Mouse (Mus musculus) kidney, embryonic 16.5 days (tissue): Measurements from ENCODE around the gene Sqstm1. TPM values are rescaled to one million over a fixed set of nuclear protein-coding genes. Genes with fewer than 3 reads are reported as not detected.

ENCODE experiments used
- ATAC-seq: fragments of 200-750 bp; cut with Nextera tagmentation; 2 replicates; pipeline ENCODE4 v1.8.0; 2017; ENCODE audit warnings: moderate TSS enrichment; ENCODE audit not compliant: low FRiP score, low TSS enrichment
- H3K27ac ChIP-seq: fragments of 300-500 bp; sonication (generic); 2 replicates; pipeline ENCODE4 v1.5.1; 2014; ENCODE audit warnings: low read length
- H3K27me3 ChIP-seq: fragments of 300-500 bp; sonication (generic); 2 replicates; pipeline ENCODE4 v1.6.1; 2014; ENCODE audit warnings: low read length, control low read depth, mixed read lengths; ENCODE audit not compliant: insufficient read depth
- H3K36me3 ChIP-seq: fragments of 300-500 bp; sonication (generic); 2 replicates; pipeline ENCODE4 v1.6.1; 2014; ENCODE audit warnings: low read length, control low read depth, mixed read lengths; ENCODE audit not compliant: insufficient read depth
- H3K4me1 ChIP-seq: fragments of 300-500 bp; sonication (generic); 2 replicates; pipeline ENCODE4 v1.6.1; 2014; ENCODE audit warnings: low read length, control low read depth, mixed read lengths; ENCODE audit not compliant: insufficient read depth
- H3K4me2 ChIP-seq: fragments of 300-500 bp; sonication (generic); replicated peaks from 2 replicates; pipeline ENCODE4 v1.6.1; 2014; ENCODE audit warnings: low read depth, low read length
- H3K4me3 ChIP-seq: fragments of 300-500 bp; sonication (generic); 2 replicates; pipeline ENCODE4 v1.5.1; 2014; ENCODE audit warnings: mild to moderate bottlenecking, low read length
- H3K9ac ChIP-seq: fragments of 300-500 bp; sonication (generic); replicated peaks from 2 replicates; pipeline ENCODE4 v1.6.1; 2014; ENCODE audit warnings: low read length
- H3K9me3 ChIP-seq: fragments of 300-500 bp; sonication (generic); 2 replicates; pipeline ENCODE4 v1.6.1; 2016; ENCODE audit warnings: low read length, control low read depth
- WGBS: fragments of 180-500 bp; shearing (Covaris S2); extraction: QIAGEN DNeasy Blood & Tissue Kit; methylation state at CpG from one replicate; pipeline ENCODE4 v1.1.7; 2014; 5-methylcytosine and 5-hydroxymethylcytosine counted together
- polyA plus RNA-seq: library from polyadenylated mRNA; unstranded; fragments of >200 nt; fragmentation: Nextera tagmentation; extraction: Ambion mirVana; gene quantifications from 2 replicates; pipeline ENCODE4 v1.2.1, GENCODE M21; 2015

Gene Sqstm1
- polyA plus RNA-seq, 1 experiment from 2014 or later: 338 TPM

- ATAC-seq: no peak
- peaks cover 45% of the 10 kb centered on the region for H3K4me1 ChIP-seq
- no peaks in the 10 kb centered on the region for H3K9me3 ChIP-seq
- peaks cover 7% of the 10 kb centered on the region for H3K36me3 ChIP-seq
- no peak overlapping the region for H3K4me2 ChIP-seq
- H3K27me3 ChIP-seq: no peaks in the 10 kb centered on the region
- no peak overlapping the region for H3K4me3 ChIP-seq
- no peak overlapping the region for H3K9ac ChIP-seq
- peak overlapping the region; percentile 74; the same call in 1 of the 2 replicates for H3K27ac ChIP-seq
- WGBS: 60% methylated on average over 3 of the region's 3 CpGs
Measured at GRCm38 (mm10) chr11:50212060-50212739, 1.6 kb upstream of the Sqstm1 start.

DNA sequence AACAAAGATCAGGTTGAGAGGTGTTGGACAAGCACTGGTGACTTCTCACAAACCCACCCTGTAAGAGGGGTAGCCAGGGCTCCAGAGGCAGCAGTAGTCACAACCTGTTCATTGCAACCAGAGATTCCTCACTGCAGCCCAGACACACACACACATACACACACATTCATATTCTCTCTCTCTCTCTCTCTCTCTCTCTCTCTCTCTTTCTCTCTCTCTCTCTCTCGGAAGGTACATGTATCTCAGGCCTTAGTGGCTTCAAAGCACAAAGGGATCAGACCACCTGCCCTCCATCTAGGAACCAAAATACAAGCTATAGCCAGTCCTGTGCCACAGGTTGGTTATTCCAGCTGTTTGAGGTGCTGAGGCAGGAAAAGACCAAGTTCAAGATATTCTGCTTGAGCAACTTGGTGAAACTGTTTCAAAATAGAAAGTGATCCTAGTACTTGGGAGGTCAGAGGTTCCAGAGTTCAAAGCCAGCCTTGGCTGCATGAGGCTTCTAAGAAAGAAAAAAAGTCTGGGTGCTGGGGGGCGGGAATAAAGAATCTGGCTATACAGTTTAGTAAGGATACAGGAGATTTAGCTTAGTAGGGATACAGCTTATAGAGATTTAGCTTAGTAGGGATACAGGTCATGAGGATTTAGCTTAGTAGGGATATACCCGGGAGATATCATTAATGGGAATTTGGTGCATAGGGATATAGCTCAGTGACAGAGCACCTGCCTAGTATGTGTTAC lies 864 bp upstream of the Sqstm1 start:
- no peaks in the 10 kb centered on the region for H3K9me3 ChIP-seq
- 95% methylated on average over 3 of the region's 3 CpGs for WGBS
- H3K9ac ChIP-seq: peak overlapping the region; percentile 98
- H3K27me3 ChIP-seq: no peaks in the 10 kb centered on the region
- H3K4me1 ChIP-seq: peaks cover 40% of the 10 kb centered on the region
- H3K4me3 ChIP-seq: peak overlapping the region; percentile 99
- H3K27ac ChIP-seq: no peak overlapping the region
- peaks cover 14% of the 10 kb centered on the region for H3K36me3 ChIP-seq
- H3K4me2 ChIP-seq: peak overlapping the region; percentile 79
- ATAC-seq: no peak

DNA sequence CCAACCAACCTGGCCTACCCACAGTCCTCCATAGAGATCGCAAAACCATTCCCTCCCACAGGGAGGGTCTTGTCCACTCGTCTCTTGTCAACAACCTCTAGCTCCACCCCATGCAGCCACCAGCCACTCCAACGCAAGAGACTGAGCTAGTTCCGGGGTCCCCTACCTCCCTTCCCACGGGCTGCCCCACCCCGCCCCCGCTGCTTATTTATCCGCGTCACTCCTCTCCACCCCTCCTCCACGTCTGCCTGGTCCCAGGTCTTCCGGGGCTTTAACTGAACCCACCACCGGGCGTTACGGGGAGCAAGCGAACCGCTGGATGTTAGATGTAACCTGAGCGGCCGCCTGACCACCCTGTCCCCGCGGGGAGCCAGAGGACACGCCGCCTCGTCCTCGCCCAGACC lies 524 bp downstream of the Sqstm1 start:
- peak overlapping the region; percentile 99 for H3K4me3 ChIP-seq
- WGBS: under 1% methylated on average over 24 of the region's 24 CpGs
- peaks cover 28% of the 10 kb centered on the region for H3K36me3 ChIP-seq
- no peaks in the 10 kb centered on the region for H3K27me3 ChIP-seq
- no peaks in the 10 kb centered on the region for H3K9me3 ChIP-seq
- H3K27ac ChIP-seq: peak overlapping the region; percentile 99
- H3K9ac ChIP-seq: peak overlapping the region; percentile 98
- peak overlapping the region; percentile 79 for H3K4me2 ChIP-seq
- H3K4me1 ChIP-seq: peaks cover 30% of the 10 kb centered on the region
- ATAC-seq: peak; percentile 95

GRCm38 (mm10) chr11:50208039-50208438 lies 2.6 kb downstream of the Sqstm1 start:
- 95% methylated on average over 5 of the region's 5 CpGs for WGBS
- no peak for ATAC-seq
- H3K9ac ChIP-seq: no peak overlapping the region
- H3K9me3 ChIP-seq: no peaks in the 10 kb centered on the region
- H3K4me1 ChIP-seq: peaks cover 24% of the 10 kb centered on the region
- no peak overlapping the region for H3K4me2 ChIP-seq
- no peak overlapping the region for H3K27ac ChIP-seq
- H3K4me3 ChIP-seq: no peak overlapping the region
- no peaks in the 10 kb centered on the region for H3K27me3 ChIP-seq
- peaks cover 41% of the 10 kb centered on the region for H3K36me3 ChIP-seq

- Histone ChIP-seq H3K27ac (no peak overlapping the region), H3K36me3 (peaks cover 48% of the 10 kb centered on the region), H3K27me3 (no peaks in the 10 kb centered on the region), H3K4me3 (no peak overlapping the region), H3K9ac (no peak overlapping the region), H3K4me1 (peaks cover 17% of the 10 kb centered on the region), H3K9me3 (no peaks in the 10 kb centered on the region), H3K4me2 (no peak overlapping the region)
- no peak for ATAC-seq
- WGBS: 94% methylated on average over 14 of the region's 14 CpGs
Measured at GRCm38 (mm10) chr11:50207344-50207743, 3.3 kb downstream of the Sqstm1 start.

DNA sequence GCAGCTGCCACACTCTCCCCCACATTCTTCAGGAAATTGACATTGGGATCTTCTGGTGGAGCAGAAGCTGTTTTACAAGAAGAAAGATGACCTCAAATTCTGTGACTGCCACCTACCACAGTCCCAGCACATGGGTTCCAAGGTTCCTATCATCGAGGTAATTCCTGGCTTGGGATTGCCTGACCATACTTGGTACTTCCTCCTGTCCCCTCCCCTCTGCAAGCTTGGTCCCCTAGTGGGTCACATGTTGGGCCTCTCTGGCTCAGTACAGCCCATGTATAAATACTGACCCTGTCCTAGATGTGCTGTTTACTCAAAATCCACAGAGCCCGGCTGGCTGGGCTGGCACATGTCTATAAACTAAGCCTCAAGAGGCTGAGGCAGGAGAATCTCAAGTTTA lies 4.6 kb downstream of the Sqstm1 start:
- no peak overlapping the region for H3K4me2 ChIP-seq
- H3K36me3 ChIP-seq: peaks cover 61% of the 10 kb centered on the region
- no peaks in the 10 kb centered on the region for H3K27me3 ChIP-seq
- peaks cover 11% of the 10 kb centered on the region for H3K4me1 ChIP-seq
- no peak overlapping the region for H3K27ac ChIP-seq
- H3K4me3 ChIP-seq: no peak overlapping the region
- 77% methylated on average over 2 of the region's 2 CpGs for WGBS
- no peak for ATAC-seq
- no peaks in the 10 kb centered on the region for H3K9me3 ChIP-seq
- no peak overlapping the region for H3K9ac ChIP-seq

- no peak overlapping the region for H3K27ac ChIP-seq
- ATAC-seq: no peak
- H3K27me3 ChIP-seq: no peaks in the 10 kb centered on the region
- H3K4me1 ChIP-seq: peaks cover 10% of the 10 kb centered on the region
- H3K9me3 ChIP-seq: no peaks in the 10 kb centered on the region
- WGBS: 90% methylated on average over 3 of the region's 3 CpGs
- H3K4me2 ChIP-seq: no peak overlapping the region
- no peak overlapping the region for H3K9ac ChIP-seq
- H3K36me3 ChIP-seq: peaks cover 67% of the 10 kb centered on the region
- H3K4me3 ChIP-seq: no peak overlapping the region
Measured at GRCm38 (mm10) chr11:50205434-50205833, 5.2 kb downstream of the Sqstm1 start.

- H3K27ac ChIP-seq: no peak overlapping the region
- H3K36me3 ChIP-seq: peaks cover 83% of the 10 kb centered on the region
- no peaks in the 10 kb centered on the region for H3K9me3 ChIP-seq
- no peak overlapping the region for H3K4me3 ChIP-seq
- ATAC-seq: no peak
- 91% methylated on average over 9 of the region's 9 CpGs for WGBS
- H3K4me2 ChIP-seq: no peak overlapping the region
- H3K9ac ChIP-seq: no peak overlapping the region
- H3K27me3 ChIP-seq: no peaks in the 10 kb centered on the region
- H3K4me1 ChIP-seq: 0 out of 2 replicates have a peak, but pooled peaks cover 3% of the 10 kb centered on the region
Measured at GRCm38 (mm10) chr11:50203302-50203827, 7.3 kb downstream of the Sqstm1 start.

DNA sequence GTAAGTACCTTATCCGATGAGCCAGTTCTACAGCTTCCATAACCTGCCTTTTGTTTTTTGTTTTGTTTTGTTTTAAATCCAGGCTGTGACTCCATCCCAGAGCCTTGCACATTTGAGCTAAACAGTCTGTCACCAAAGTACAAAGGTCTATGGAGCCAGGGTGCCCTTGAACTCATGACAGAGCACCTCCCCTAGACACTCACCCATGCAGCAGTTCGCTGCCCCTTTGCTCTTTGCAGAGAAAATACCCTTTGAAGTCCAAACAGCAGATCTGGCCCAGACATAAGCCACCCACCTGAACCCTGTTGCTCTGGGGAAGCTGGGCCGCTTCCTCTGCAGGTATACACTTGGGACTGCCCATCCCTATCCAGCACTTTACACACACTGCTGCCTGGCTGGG lies 9.0 kb downstream of the Sqstm1 start:
- H3K4me2 ChIP-seq: no peak overlapping the region
- H3K36me3 ChIP-seq: peaks cover 75% of the 10 kb centered on the region
- ATAC-seq: no peak
- H3K4me1 ChIP-seq: no peaks in the 10 kb centered on the region
- WGBS: 94% methylated on average over 3 of the region's 3 CpGs
- no peaks in the 10 kb centered on the region for H3K27me3 ChIP-seq
- H3K9me3 ChIP-seq: no peaks in the 10 kb centered on the region
- H3K9ac ChIP-seq: no peak overlapping the region
- H3K4me3 ChIP-seq: no peak overlapping the region
- no peak overlapping the region for H3K27ac ChIP-seq

DNA sequence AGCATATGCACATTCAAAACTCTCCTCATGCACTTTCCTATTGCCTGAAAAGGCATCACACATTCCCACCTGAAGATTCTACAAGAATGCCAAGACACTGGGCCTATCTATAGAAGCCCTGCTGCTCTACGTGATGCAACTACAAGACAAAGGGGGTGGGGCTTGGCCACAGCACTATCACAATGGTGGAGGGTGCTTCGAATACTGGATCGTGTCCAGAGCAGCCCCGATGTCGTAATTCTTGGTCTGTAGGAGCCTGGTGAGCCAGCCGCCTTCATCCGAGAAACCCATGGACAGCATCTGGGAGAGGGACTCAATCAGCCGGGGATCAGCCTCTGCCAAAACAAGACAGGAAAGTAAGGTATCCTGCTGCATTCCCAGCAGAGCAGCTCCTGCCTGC lies 10.0 kb downstream of the Sqstm1 start:
- no peak for ATAC-seq
- 76% methylated on average over 8 of the region's 8 CpGs for WGBS
- Histone ChIP-seq H3K4me3 (no peak overlapping the region), H3K4me1 (no peaks in the 10 kb centered on the region), H3K9ac (no peak overlapping the region), H3K36me3 (peaks cover 65% of the 10 kb centered on the region), H3K9me3 (no peaks in the 10 kb centered on the region), H3K4me2 (no peak overlapping the region), H3K27ac (no peak overlapping the region), H3K27me3 (no peaks in the 10 kb centered on the region)
